Mouse (Mus musculus): ENCODE measurements around the gene Bdkrb1.

Bdkrb1 gene

GRCm38 (mm10) chr12:105599098-105599497 lies 3.8 kb upstream of the Bdkrb1 start:
- DNase-seq: no peak

- DNase-seq: peak; percentile 21 to 31
Observed at GRCm38 (mm10) chr12:105601586-105601985, 1.3 kb upstream of the Bdkrb1 start.

DNA sequence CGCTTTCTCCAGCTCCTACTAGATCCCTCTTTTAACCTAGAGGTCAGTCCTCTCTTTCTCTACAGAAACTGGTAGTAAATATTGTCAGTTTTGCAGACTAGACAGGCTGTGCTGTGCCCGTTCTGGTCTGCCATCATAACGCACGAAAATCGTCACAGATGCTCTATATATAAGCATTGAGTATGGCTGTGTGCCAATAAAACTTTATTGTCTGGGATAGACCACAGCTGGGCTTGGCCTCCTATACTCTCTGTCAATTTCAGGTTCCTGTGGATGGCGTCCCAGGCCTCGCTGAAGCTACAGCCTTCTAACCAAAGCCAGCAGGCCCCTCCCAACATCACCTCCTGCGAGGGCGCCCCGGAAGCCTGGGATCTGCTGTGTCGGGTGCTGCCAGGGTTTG lies 1.0 kb downstream of the Bdkrb1 start:
- no peak for DNase-seq

DNA sequence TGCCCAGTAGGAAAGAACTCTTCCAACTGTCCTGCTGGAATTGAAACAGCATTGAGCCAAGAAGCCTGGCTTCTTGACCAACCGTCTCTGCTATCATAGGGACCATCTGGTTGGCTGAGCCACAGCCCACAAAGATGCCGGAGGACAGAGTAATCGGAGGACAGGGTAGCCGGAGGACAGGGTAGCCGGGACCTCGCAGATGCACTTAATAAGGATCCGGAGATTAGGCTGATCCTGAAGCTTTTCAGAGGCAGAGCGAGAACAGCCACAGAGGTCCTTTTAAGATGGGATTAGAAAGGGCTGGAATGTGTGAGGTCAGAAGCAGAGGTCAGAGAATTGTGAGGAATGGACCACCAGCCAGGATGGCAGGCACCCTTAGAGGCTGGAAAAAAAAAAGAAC lies 2.3 kb downstream of the Bdkrb1 start:
- no peak for DNase-seq

DNA sequence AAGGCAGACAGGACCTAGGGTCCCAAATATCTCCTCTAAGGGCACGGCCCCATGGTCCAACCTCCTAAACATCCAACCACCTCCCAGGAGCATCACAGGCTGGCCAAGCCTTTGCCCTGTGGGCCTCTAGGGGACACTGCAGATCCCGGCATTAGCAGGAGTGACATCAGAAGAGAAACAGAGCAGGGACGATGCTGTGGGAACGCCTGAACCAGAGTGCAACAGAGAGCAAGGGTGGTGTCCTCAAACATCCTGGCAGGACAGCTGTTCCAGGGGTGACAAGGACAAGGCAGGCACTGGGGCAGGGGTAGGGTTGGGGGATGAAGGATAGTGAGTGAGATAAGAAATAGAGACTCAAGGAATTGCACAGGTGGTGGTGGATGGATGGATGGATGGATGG lies 4.0 kb downstream of the Bdkrb1 start:
- DNase-seq: no peak

DNA sequence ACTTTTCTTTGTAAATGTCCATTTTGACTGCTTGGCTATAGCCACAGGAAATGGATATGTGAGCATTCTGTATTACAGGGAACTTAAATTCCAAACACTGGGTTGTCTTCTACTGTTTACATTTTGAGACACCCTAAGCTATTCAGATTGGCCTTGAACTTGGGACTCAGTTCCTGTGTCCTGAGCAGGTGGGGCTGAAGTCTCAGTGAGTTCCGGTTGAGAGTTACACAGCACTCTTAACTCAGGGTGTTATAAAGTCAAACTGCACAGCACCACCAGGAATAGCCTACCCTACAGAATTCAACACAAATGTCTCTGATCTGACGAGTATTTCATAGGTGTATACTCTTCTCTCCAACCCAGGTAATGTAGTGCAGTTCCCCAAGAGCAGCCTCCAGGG lies 8.2 kb downstream of the Bdkrb1 start:
- no peak for DNase-seq

DNA sequence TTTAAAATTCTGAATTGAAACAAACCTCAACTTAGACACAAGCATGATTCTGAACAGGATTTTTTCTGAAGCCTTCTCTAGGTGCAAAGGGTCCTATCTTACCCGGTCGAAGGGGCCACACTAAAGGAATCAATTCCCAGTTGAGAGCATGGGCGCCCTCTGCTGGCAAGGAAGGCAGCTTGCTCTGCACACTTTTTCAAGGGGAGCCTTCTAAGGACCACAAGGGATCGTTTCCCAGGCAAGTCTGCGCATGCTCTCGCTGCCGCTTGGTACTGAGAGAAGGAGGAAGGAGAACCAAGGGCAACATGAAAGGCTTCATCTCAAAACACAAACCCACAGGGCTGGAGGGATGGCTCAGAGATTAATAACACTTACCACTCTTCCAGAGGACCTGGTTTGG lies 8.9 kb downstream of the Bdkrb1 start:
- peak; percentile 32 to 44 for DNase-seq

DNA sequence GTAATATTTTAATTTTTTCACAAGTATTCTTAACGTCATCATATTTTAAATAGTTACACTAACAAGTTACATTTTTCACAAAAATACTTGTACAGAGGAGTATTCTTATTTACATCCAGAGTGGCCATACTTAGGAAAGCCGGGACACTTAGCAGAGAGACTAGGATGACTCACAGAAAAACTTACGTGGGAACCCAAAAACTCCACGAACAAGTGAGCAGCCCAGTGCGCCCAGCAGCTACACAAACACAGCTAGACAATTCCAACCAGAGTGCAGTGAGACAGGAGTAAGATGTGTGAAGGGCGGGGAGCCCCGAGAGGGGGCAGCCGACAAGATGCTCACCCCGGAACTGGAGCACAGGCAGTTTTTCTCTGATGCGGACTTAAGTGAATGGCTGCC lies 10.7 kb downstream of the Bdkrb1 start:
- no peak for DNase-seq

GRCm38 (mm10) chr12:105622048-105622447 lies 19.2 kb downstream of the Bdkrb1 start:
- DNase-seq: no peak

DNA sequence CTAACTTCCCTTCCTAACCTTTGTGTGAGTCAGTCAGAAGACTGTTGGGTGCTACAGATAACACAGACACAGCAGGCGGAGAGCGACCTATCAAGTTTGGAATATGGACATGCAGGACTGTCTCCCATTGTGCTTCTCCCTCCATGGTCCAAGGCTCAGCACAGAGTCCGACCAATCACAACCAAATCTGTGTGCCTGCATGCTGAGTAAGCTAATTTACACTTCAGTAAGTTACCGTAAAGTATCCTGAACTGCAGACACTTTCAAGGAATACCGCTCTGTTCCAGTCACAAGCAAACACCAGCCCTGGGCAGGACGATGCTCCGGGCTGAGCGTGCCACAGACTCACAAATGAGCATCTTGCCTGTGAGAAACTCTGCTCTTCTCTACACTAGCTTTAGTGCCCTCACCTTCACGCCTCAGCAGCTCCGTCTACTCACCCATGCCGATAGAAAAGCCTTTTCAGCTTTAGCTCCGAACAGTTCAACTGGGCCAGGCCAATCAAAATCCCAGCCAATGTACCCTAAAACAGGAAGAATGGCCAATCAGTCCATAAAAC lies 20.2 kb downstream of the Bdkrb1 start:
- no peak for DNase-seq

DNA sequence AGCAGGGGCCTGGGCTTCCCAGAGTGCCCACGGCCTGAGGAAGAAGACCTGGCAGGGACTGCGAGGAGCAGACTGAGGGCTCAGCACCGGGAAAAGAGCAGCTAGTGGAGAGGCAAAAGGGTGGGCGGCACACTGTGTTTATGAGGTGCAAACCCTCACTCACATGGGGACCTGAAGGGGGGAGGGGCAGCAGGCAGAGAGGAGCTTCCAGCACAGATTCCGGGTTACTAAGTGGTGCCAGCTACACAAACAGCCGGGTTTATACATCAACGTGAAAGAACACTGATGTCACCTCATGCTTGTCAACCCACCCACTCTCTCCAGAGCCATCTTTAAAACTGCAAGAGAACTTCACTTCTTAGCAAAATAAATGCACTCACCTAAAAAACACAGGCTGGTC lies 22.9 kb downstream of the Bdkrb1 start:
- DNase-seq: no peak

DNA sequence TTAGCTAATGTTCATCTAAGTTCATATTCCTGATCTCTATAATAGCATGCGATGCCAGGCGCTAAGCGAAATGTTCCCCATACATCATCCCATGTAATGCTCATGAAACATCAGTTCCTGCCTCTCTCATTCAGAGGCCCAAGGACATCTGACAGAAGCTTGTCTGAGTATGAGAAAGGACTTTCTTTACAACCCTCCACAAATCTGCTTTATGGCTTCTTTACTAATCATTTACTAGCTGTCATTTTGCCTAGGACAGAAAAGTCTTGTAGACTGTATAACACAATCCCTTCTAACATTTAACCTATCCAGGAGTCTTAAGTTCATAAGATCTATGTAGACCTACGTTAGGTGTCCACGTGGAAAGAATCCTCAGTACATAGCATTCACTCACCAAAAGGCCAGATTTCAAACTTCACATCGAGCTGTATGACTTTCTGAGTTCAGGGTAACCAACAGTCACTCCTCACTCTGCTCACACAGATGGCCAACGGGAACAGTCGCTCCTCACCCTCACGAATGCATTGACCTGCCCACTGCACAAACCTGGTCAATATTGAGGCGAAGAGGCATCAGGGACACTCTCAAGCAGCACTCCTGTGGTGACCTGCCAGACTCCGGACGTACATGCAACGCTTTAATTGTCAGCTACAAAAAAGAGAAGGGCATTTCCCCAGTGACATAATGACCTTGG lies 31.6 kb downstream of the Bdkrb1 start:
- DNase-seq: no peak

DNA sequence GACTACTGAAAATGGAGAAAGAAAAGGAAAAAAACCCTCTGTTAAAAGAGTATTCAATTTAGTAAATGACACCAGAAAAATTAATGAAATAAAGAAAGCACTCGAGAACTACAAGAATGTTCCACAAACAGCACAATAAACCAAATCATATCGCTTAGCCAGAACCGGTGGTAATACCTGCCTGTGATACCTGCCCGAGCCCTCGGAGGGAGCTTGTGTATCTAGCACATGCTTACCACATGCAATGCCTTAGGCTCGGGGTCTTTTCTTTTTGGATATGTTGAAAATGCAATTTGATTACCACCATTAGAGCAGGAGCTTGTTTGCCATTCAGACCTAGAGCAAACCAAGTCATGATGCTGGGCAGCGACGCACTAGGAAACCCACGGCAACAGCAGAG lies 33.7 kb downstream of the Bdkrb1 start:
- no peak for DNase-seq

GRCm38 (mm10) chr12:105637554-105637953 lies 34.7 kb downstream of the Bdkrb1 start:
- DNase-seq: no peak

DNA sequence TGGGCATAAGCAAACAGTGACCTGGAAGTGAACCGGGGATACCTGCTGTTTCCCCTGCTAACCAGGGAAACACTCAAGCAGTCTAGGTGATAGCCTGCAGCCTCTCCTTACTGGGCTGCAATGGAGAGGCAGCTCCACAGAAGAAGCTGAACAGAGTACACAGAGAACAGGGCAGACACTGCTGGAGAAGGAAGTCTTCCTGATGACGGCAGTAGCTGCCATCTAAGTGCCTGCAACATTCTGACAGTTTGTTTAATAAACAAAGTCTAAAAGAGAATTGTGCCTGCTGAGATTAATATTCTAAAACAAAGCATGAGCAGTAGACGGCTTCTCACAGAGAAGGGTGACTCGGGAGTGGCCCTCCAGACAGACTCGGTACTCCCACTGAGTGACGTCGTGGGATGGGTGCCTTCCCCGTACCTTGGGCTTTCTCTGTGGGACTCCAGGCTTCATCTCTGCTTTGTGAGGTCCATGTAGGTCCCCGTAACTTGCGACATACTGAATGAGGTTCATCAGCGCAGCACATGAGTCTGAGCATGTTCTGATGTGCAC lies 40.0 kb downstream of the Bdkrb1 start:
- DNase-seq: no peak

Measured in cerebellum, postnatal 36 days (tissue).